Mouse (Mus musculus) liver, adult 2 months (tissue): ENCODE results near the gene Olfr1368. TPM values are rescaled to one million over a fixed set of nuclear protein-coding genes. Genes with fewer than 3 reads are reported as not detected.
"Not testable (repeated sequence)": the region's sequence is repeated elsewhere in the genome, so short reads cannot be mapped to it uniquely, and the experiment has no call there.

Experiments used
- DNase-seq: peaks from one replicate; pipeline ENCODE4 v3.0.0-alpha.2; 2011; ENCODE audit warnings: low read depth, low spot score; ENCODE audit errors: extremely low read depth
- H3K27ac ChIP-seq: fragments of 200-500 bp; replicated peaks from 2 replicates; pipeline ENCODE4 v1.5.1; 2012; ENCODE audit warnings: low read depth, mild to moderate bottlenecking, control low read depth, inconsistent platforms, low read length; ENCODE audit not compliant: insufficient read depth
- H3K27me3 ChIP-seq: fragments of 200-500 bp; 2 replicates; pipeline ENCODE4 v1.6.1; 2012; ENCODE audit warnings: mild to moderate bottlenecking, moderate library complexity, low read length, inconsistent platforms; ENCODE audit not compliant: control insufficient read depth, insufficient read depth
- H3K36me3 ChIP-seq: fragments of 200-500 bp; 2 replicates; pipeline ENCODE4 v1.6.1; 2012; ENCODE audit warnings: low read length, inconsistent platforms; ENCODE audit not compliant: control insufficient read depth, insufficient read depth
- H3K4me1 ChIP-seq: fragments of 200-500 bp; 2 replicates; pipeline ENCODE4 v1.6.1; 2011; ENCODE audit warnings: low read length; ENCODE audit not compliant: control insufficient read depth, insufficient read depth
- H3K4me3 ChIP-seq: fragments of 200-500 bp; 2 replicates; pipeline ENCODE4 v1.5.1; 2011; ENCODE audit warnings: low read depth, mild to moderate bottlenecking, control low read depth, low read length, moderate library complexity; ENCODE audit not compliant: insufficient read depth
- H3K79me2 ChIP-seq: fragments of 200-500 bp; 2 replicates; pipeline ENCODE4 v1.6.1; 2012; ENCODE audit warnings: inconsistent platforms, mild to moderate bottlenecking, low read length, moderate library complexity; ENCODE audit not compliant: control insufficient read depth, insufficient read depth
- H3K9ac ChIP-seq: fragments of 200-500 bp; 2 replicates; pipeline ENCODE4 v1.6.1; 2012; ENCODE audit warnings: low read depth, mild to moderate bottlenecking, control low read depth, inconsistent platforms, low read length
- CTCF ChIP-seq: fragments of 200-500 bp; IDR thresholded peaks from 2 replicates; pipeline ENCODE4 v1.5.1; 2011; ENCODE audit warnings: low read depth, low read length, control low read depth
- POLR2A ChIP-seq: fragments of 200-500 bp; IDR thresholded peaks from 2 replicates; pipeline ENCODE4 v1.6.1; 2011; ENCODE audit warnings: low read length, control low read depth; ENCODE audit not compliant: insufficient read depth; ENCODE audit errors: extremely low read depth
- WGBS: fragments of 180-500 bp; shearing (Covaris S2); methylation state at CpG from one replicate; pipeline ENCODE4 v1.1.7; 2018; 5-methylcytosine and 5-hydroxymethylcytosine counted together
- polyA plus RNA-seq: library from polyadenylated mRNA; depleted of rRNA; stranded (reverse); fragments of >200 nt; gene quantifications from 2 replicates; pipeline ENCODE4 v1.2.3, GENCODE M21; 2012
- total RNA-seq: library from RNA; depleted of rRNA; stranded (reverse); fragments of >200 nt; gene quantifications from 2 replicates; pipeline ENCODE4 v1.2.3, GENCODE M21; 2014

Olfr1368 gene
- total and polyA plus RNA-seq, 2 experiments, result not detected

GRCm38 (mm10) chr13:21159475-21159819 is 13.8 kb upstream of the Olfr1368 start:
- TF ChIP-seq CTCF (no peak), POLR2A (no peak)
- 0 out of 2 replicates have a peak, but pooled peaks cover 2% of the 10 kb centered on the region for H3K4me1 ChIP-seq
- no peaks in the 10 kb centered on the region for H3K36me3 ChIP-seq
- H3K4me3 ChIP-seq, result peak overlapping the region; percentile 52
- WGBS, result under 1% methylated on average over 15 of the region's 15 CpGs
- peak overlapping the region; percentile 12 for H3K9ac ChIP-seq
- no peak overlapping the region for H3K27ac ChIP-seq
- no peaks in the 10 kb centered on the region for H3K27me3 ChIP-seq
- no peak for DNase-seq
- H3K79me2 ChIP-seq, result no peaks in the 10 kb centered on the region

GRCm38 (mm10) chr13:21158785-21159474 is 13.3 kb upstream of the Olfr1368 start:
- Histone ChIP-seq H3K4me3 (peak overlapping the region; percentile 52), H3K36me3 (no peaks in the 10 kb centered on the region), H3K79me2 (no peaks in the 10 kb centered on the region), H3K27me3 (no peaks in the 10 kb centered on the region), H3K4me1 (0 out of 2 replicates have a peak, but pooled peaks cover 2% of the 10 kb centered on the region), H3K9ac (peak overlapping the region; percentile 12), H3K27ac (no peak overlapping the region)
- WGBS, result 1% methylated on average over 19 of the region's 19 CpGs
- TF ChIP-seq POLR2A (no peak), CTCF (peak; percentile 86)
- DNase-seq, result peak; percentile 78

DNA sequence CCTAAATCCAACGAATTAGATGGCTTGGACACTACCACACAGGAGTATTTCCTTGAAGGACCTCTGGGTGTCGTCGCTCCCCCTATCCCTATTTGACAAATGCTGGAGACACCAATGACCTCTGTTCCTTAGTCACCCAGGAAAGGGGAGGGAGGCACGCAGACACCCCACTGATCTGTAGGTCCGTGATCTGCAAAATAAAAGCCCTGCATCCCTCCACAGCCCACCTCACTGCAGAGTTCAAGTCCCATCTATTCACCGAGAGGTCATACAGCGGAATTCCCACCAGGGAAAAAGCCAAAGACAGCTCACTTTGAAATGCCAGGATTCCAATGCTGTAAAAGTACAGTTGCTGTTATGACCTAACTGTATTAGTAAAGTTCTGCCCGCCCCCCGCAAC is 12.4 kb upstream of the Olfr1368 start:
- no peak for DNase-seq
- Histone ChIP-seq H3K4me3 (no peak overlapping the region), H3K27ac (no peak overlapping the region), H3K9ac (no peak overlapping the region), H3K79me2 (no peaks in the 10 kb centered on the region), H3K4me1 (0 out of 2 replicates have a peak, but pooled peaks cover 2% of the 10 kb centered on the region), H3K27me3 (no peaks in the 10 kb centered on the region), H3K36me3 (no peaks in the 10 kb centered on the region)
- WGBS, result 25% methylated on average over 9 of the region's 9 CpGs
- no peak for TF ChIP-seq CTCF
- no peak for TF ChIP-seq POLR2A

- DNase-seq, result no peak
- Histone ChIP-seq H3K9ac (no peak overlapping the region), H3K27ac (no peak overlapping the region), H3K4me1 (0 out of 2 replicates have a peak, but pooled peaks cover 2% of the 10 kb centered on the region), H3K36me3 (no peaks in the 10 kb centered on the region), H3K27me3 (no peaks in the 10 kb centered on the region), H3K79me2 (no peaks in the 10 kb centered on the region), H3K4me3 (no peak overlapping the region)
- TF ChIP-seq CTCF (no peak), POLR2A (no peak)
- WGBS, result 77% methylated on average over 5 of the region's 5 CpGs
These were observed 10.2 kb upstream of the Olfr1368 start for GRCm38 (mm10) chr13:21155888-21156287.

GRCm38 (mm10) chr13:21142421-21142820 is 3.2 kb downstream of the Olfr1368 start:
- Histone ChIP-seq H3K4me1 (no peaks in the 10 kb centered on the region), H3K36me3 (no peaks in the 10 kb centered on the region), H3K9ac (no peak overlapping the region), H3K79me2 (no peaks in the 10 kb centered on the region), H3K4me3 (no peak overlapping the region), H3K27ac (no peak overlapping the region), H3K27me3 (no peaks in the 10 kb centered on the region)
- DNase-seq, result no peak
- TF ChIP-seq POLR2A (no peak), CTCF (no peak)
- 43% methylated on average over 8 of the region's 8 CpGs for WGBS

DNA sequence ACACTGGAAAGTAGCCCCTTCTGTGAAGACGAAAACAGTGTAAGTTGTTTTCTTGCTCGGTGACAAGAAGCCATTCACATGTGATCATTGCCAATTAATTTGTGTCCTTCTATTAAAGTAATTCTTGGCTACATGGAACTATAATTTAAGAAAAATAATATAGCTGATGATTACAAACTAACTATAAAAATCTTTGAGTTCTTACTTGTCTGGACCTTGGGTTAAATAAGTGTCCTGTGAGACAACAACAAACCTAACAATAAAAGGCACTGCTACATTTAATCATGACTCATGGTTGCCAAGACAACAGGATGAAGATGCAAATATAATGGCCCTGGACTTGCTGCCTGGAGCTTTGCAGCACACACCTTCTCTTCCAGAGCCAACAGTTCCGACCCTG is 16.3 kb downstream of the Olfr1368 start, which contains the start of gene Olfr263:
Olfr263 (plus strand) TSS at position 301 of the 400 bp plus-strand sequence.
- WGBS, result 81% methylated on average over 3 of the region's 3 CpGs
- not testable (repeated sequence) for H3K4me1 ChIP-seq, H3K27ac ChIP-seq, H3K79me2 ChIP-seq, DNase-seq, H3K4me3 ChIP-seq, H3K27me3 ChIP-seq, H3K9ac ChIP-seq, H3K36me3 ChIP-seq
